Mouse (Mus musculus): ENCODE data around the gene Taok3. TPM values are rescaled to one million over a fixed set of nuclear protein-coding genes. Genes with fewer than 3 reads are reported as not detected.

The Taok3 gene
- total RNA-seq, 1 experiment from 2014 or later, result 90.0 TPM

- no peak for ATAC-seq (replicated peaks; ENCODE audit: insufficient number of reproducible peaks, low FRiP score, low TSS enrichment, poor library complexity, severe bottlenecking)
These were observed 17.1 kb downstream of the Taok3 start for GRCm38 (mm10) chr5:117137011-117137410.

GRCm38 (mm10) chr5:117137594-117137993, 17.7 kb downstream of the Taok3 start:
- no peak for ATAC-seq (replicated peaks; ENCODE audit: insufficient number of reproducible peaks, low FRiP score, low TSS enrichment, poor library complexity, severe bottlenecking)

GRCm38 (mm10) chr5:117138295-117138988, 18.5 kb downstream of the Taok3 start:
- ATAC-seq (replicated peaks; ENCODE audit: insufficient number of reproducible peaks, low FRiP score, low TSS enrichment, poor library complexity, severe bottlenecking), result peak; percentile 84

- no peak for ATAC-seq (replicated peaks; ENCODE audit: insufficient number of reproducible peaks, low FRiP score, low TSS enrichment, poor library complexity, severe bottlenecking)
These were observed 19.9 kb downstream of the Taok3 start for GRCm38 (mm10) chr5:117139822-117140221.

GRCm38 (mm10) chr5:117140374-117140773, 20.4 kb downstream of the Taok3 start:
- 0 out of 2 replicates have a peak, but pooled peaks have one; percentile 25 for ATAC-seq (replicated peaks; ENCODE audit: insufficient number of reproducible peaks, low FRiP score, low TSS enrichment, poor library complexity, severe bottlenecking)

- ATAC-seq (replicated peaks; ENCODE audit: insufficient number of reproducible peaks, low FRiP score, low TSS enrichment, poor library complexity, severe bottlenecking), result 0 out of 2 replicates have a peak, but pooled peaks have one; percentile 28
These were observed 23.8 kb downstream of the Taok3 start for GRCm38 (mm10) chr5:117143721-117144135.

GRCm38 (mm10) chr5:117146165-117146564, 26.2 kb downstream of the Taok3 start:
- no peak for ATAC-seq (replicated peaks; ENCODE audit: insufficient number of reproducible peaks, low FRiP score, low TSS enrichment, poor library complexity, severe bottlenecking)

GRCm38 (mm10) chr5:117147187-117148095, 27.5 kb downstream of the Taok3 start:
- 0 out of 2 replicates have a peak, but pooled peaks have one; percentile 24 for ATAC-seq (replicated peaks; ENCODE audit: insufficient number of reproducible peaks, low FRiP score, low TSS enrichment, poor library complexity, severe bottlenecking)

- peak; percentile 41; the same call in 1 of the 2 replicates for ATAC-seq (replicated peaks; ENCODE audit: insufficient number of reproducible peaks, low FRiP score, low TSS enrichment, poor library complexity, severe bottlenecking)
These were observed 29.4 kb downstream of the Taok3 start for GRCm38 (mm10) chr5:117149054-117149942.

- no peak for ATAC-seq (replicated peaks; ENCODE audit: insufficient number of reproducible peaks, low FRiP score, low TSS enrichment, poor library complexity, severe bottlenecking)
These were observed 30.1 kb downstream of the Taok3 start for GRCm38 (mm10) chr5:117150068-117150467.

GRCm38 (mm10) chr5:117152944-117153343, 33.0 kb downstream of the Taok3 start:
- no peak for ATAC-seq (replicated peaks; ENCODE audit: insufficient number of reproducible peaks, low FRiP score, low TSS enrichment, poor library complexity, severe bottlenecking)

- no peak for ATAC-seq (replicated peaks; ENCODE audit: insufficient number of reproducible peaks, low FRiP score, low TSS enrichment, poor library complexity, severe bottlenecking)
These were observed 33.7 kb downstream of the Taok3 start for GRCm38 (mm10) chr5:117153527-117154091.

- peak; percentile 81 for ATAC-seq (replicated peaks; ENCODE audit: insufficient number of reproducible peaks, low FRiP score, low TSS enrichment, poor library complexity, severe bottlenecking)
These were observed 38.5 kb downstream of the Taok3 start for GRCm38 (mm10) chr5:117158335-117159018.

- peak; percentile 36; the same call in 1 of the 2 replicates for ATAC-seq (replicated peaks; ENCODE audit: insufficient number of reproducible peaks, low FRiP score, low TSS enrichment, poor library complexity, severe bottlenecking)
These were observed 39.4 kb downstream of the Taok3 start for GRCm38 (mm10) chr5:117159326-117159725.

- peak; percentile 45; the same call in 1 of the 2 replicates for ATAC-seq (replicated peaks; ENCODE audit: insufficient number of reproducible peaks, low FRiP score, low TSS enrichment, poor library complexity, severe bottlenecking)
These were observed 39.9 kb downstream of the Taok3 start for GRCm38 (mm10) chr5:117159805-117160291.

- no peak for ATAC-seq (replicated peaks; ENCODE audit: insufficient number of reproducible peaks, low FRiP score, low TSS enrichment, poor library complexity, severe bottlenecking)
These were observed 40.6 kb downstream of the Taok3 start for GRCm38 (mm10) chr5:117160499-117160898.

GRCm38 (mm10) chr5:117163790-117164189, 43.9 kb downstream of the Taok3 start:
- ATAC-seq (replicated peaks; ENCODE audit: insufficient number of reproducible peaks, low FRiP score, low TSS enrichment, poor library complexity, severe bottlenecking), result no peak

GRCm38 (mm10) chr5:117164516-117164915, 44.6 kb downstream of the Taok3 start:
- ATAC-seq (replicated peaks; ENCODE audit: insufficient number of reproducible peaks, low FRiP score, low TSS enrichment, poor library complexity, severe bottlenecking), result no peak

All from monocyte, adult 5-6 weeks (primary cell).